12 mouse cellular contexts compared by ENCODE assay signal in the genomic region with DNA sequence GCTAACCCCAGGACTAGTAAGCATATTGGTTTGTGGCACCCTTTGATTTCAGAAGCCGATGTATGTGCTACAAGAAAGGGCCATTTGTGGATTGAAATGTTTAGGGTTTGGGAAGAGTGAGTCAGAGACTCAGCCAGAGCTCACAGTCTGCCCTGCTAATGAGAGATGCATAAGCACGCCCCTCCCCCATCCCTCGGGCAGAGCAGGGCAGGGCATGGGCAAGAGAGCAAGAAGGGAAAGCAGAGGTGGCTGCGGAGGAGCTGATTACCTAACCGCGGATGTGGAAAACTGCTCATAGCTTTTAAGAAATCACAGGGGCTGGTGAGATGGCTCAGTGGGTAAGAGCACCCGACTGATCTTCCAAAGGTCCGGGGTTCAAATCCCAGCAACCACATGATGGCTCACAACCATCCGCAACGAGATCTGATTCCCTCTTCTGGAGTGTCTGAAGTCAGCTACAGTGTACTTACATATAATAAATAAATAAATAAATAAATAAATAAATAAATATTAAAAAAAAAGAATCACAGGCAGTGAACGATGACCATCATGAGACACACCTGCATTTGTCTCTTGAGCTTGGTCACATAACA. TPM values are rescaled to one million over a fixed set of nuclear protein-coding genes. Genes with fewer than 3 reads are reported as not detected.
DNase-seq lines count a peak whose midpoint lies in the region; ATAC-seq and TF ChIP-seq lines count a peak whose summit lies in the region.
"Had no signal": no experiment of that assay in that cellular context is flagged by ENCODE, and none has a peak within 500 bp of the region (broad histone marks: within the 10 kb centered on the region; RNA-seq: fewer than 3 reads in every experiment).

No protein-coding gene starts in this region.

- H3K4me1 ChIP-seq in kidney, postnatal 0 days (replicated peaks; ENCODE audit: insufficient read depth, low read length) = no peaks in the 10 kb centered on the region
- H3K4me1 ChIP-seq: limb, embryonic 12.5 days had no signal

- no peak for TF ChIP-seq CTCF in brain, embryonic 14.5 days (IDR thresholded peaks at IDR 0.05; ENCODE audit: borderline replicate concordance, extremely low read depth, insufficient read depth, insufficient read length)
- TF ChIP-seq CTCF in kidney, postnatal 0 days (IDR thresholded peaks at IDR 0.05; ENCODE audit: low read depth) = no peak

- H3K36me3 ChIP-seq in kidney, postnatal 0 days (ENCODE audit: insufficient read depth, low read length) = no peaks in the 10 kb centered on the region
- no peaks in the 10 kb centered on the region for H3K36me3 ChIP-seq in splenic B cell, adult 2 months (ENCODE audit: control insufficient read depth, insufficient read depth, low read length, poor library complexity, severe bottlenecking)
- H3K36me3 ChIP-seq: limb, embryonic 12.5 days had no signal

- no peak overlapping the region for H3K4me3 ChIP-seq in kidney, postnatal 0 days (replicated peaks; ENCODE audit: low read depth, low read length)
- H3K4me3 ChIP-seq: limb, embryonic 12.5 days had no signal

- H3K4me2 ChIP-seq in kidney, postnatal 0 days (ENCODE audit: low read length) = no peak overlapping the region
- H3K4me2 ChIP-seq: limb, embryonic 12.5 days had no signal

- no peak overlapping the region for H3K27ac ChIP-seq in kidney, postnatal 0 days
- H3K27ac ChIP-seq: limb, embryonic 12.5 days had no signal

- WGBS in kidney, postnatal 0 days = 56% methylated on average over 11 of the region's 11 CpGs

- ATAC-seq in kidney, postnatal 0 days (replicated peaks; ENCODE audit: low FRiP score, low read depth) = peak; percentile 92
- no peak for ATAC-seq in frontal cortex, adult (ENCODE audit: low TSS enrichment)
- ATAC-seq: lung, postnatal 0 days had no signal

- H3K9me3 ChIP-seq in kidney, postnatal 0 days (replicated peaks; ENCODE audit: low read length) = no peaks in the 10 kb centered on the region
- H3K9me3 ChIP-seq: limb, embryonic 12.5 days had no signal

- H3K27me3 ChIP-seq in kidney, postnatal 0 days (ENCODE audit: insufficient read depth, low read length) = no peaks in the 10 kb centered on the region
- H3K27me3 ChIP-seq in splenic B cell, adult 2 months (ENCODE audit: control insufficient read depth, insufficient read depth, low read length, poor library complexity, severe bottlenecking) = no peaks in the 10 kb centered on the region
- H3K27me3 ChIP-seq: limb, embryonic 12.5 days had no signal

- peak; percentile 13 for DNase-seq in right cerebral cortex, postnatal 14 days
- DNase-seq in right cerebral cortex, adult 18-20 months = no peak
- DNase-seq in brain, embryonic 14.5 days (ENCODE audit: low read depth) = peak; percentile 25
- peak; percentile 19 for DNase-seq in kidney, postnatal 0 days (ENCODE audit: low spot score)
- peak; percentile 11 for DNase-seq in splenic B cell, adult 2 months (ENCODE audit: low read depth, low spot score)
- DNase-seq in adrenal gland, postnatal 14 days = no peak
- no peak for DNase-seq in layer of hippocampus, postnatal 25 days (ENCODE audit: extremely low spot score in 1 of 2, low spot score in 1 of 2)
- DNase-seq: cerebellum, adult 11 months; gastrocnemius, postnatal 14 days had no signal

- no peak overlapping the region for H3K9ac ChIP-seq in kidney, postnatal 0 days (ENCODE audit: low read depth, low read length)
- H3K9ac ChIP-seq: limb, embryonic 12.5 days had no signal

- TF ChIP-seq POLR2A in brain, embryonic 14.5 days (IDR thresholded peaks at IDR 0.05; ENCODE audit: borderline replicate concordance, extremely low read depth, insufficient read depth, insufficient read length, poor library complexity, severe bottlenecking) = no peak

RNA-seq across cellular contexts. Expression of a gene that starts 42.1 kb away (rescaled TPM):
- polyA plus RNA-seq in brain, embryonic 14.5 days (2012; rRNA removed) = 2.2 and 2.5 TPM in 2 replicates
- polyA plus RNA-seq in kidney, postnatal 0 days (2015; fragmentation: Nextera tagmentation; extraction: Ambion mirVana) = 9.6 TPM in 2 replicates
- total RNA-seq in adrenal gland, postnatal 14 days (2021) = 0.30 TPM in 1 of 2 replicates, not detected in the other
- under 1 TPM; 0.34 to 0.61 TPM for total RNA-seq in layer of hippocampus, postnatal 25 days (2021)
- total RNA-seq: gastrocnemius, postnatal 14 days had no signal

RNA-seq across cellular contexts. Expression of a gene that starts 42.1 kb away (rescaled TPM):
- 21.1 and 24.7 TPM in 2 replicates for polyA plus RNA-seq in brain, embryonic 14.5 days (2012; rRNA removed)
- 21.8 and 25.4 TPM in 2 replicates for polyA plus RNA-seq in kidney, postnatal 0 days (2015; fragmentation: Nextera tagmentation; extraction: Ambion mirVana)
- 19.6 and 20.3 TPM in 2 replicates for total RNA-seq in adrenal gland, postnatal 14 days (2021)
- total RNA-seq in layer of hippocampus, postnatal 25 days (2021) = 10 to 100 TPM; 50.5 to 51.2 TPM

RNA-seq across cellular contexts. Expression of a gene that starts 56.7 kb away (rescaled TPM):
- 0.34 and 1.5 TPM in 2 replicates for polyA plus RNA-seq in brain, embryonic 14.5 days (2012; rRNA removed)
- 14.9 and 17.3 TPM in 2 replicates for polyA plus RNA-seq in kidney, postnatal 0 days (2015; fragmentation: Nextera tagmentation; extraction: Ambion mirVana)
- 11.3 and 15.7 TPM in 2 replicates for total RNA-seq in adrenal gland, postnatal 14 days (2021)
- total RNA-seq in layer of hippocampus, postnatal 25 days (2021) = 1 to 10 TPM; 1.5 to 2.4 TPM

Comparison
In these comparisons a context has a peak if more than half of its experiments do, and no peak if none do; other contexts are left out.
1. DNase-seq: peak in right cerebral cortex, postnatal 14 days (single experiment), brain, embryonic 14.5 days (single experiment), kidney, postnatal 0 days (single experiment) and splenic B cell, adult 2 months (single experiment); none in right cerebral cortex, adult 18-20 months (single experiment), adrenal gland, postnatal 14 days (single experiment) and layer of hippocampus, postnatal 25 days (0 of 2).